ENCODE assay signal across 29 mouse cellular contexts in the genomic region with DNA sequence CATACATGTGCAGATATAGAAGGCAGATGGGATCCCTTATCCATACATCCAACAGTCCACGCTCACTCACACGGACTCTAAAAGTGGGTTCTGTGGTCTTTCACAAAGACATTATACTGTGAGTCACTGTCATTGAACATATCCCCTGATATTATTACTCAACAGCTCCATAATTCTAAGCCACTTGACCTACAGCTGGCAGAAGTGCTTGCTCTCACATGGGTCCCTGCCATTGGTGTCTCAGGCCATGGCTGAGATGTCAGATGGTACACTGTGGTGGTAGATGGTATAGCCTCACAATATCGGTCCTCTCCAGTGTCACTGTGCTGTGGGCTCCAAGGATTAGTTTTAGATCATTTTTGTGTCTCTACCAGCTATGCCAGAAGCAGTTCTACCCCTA. TPM values are rescaled to one million over a fixed set of nuclear protein-coding genes. Genes with fewer than 3 reads are reported as not detected.
DNase-seq lines count a peak whose midpoint lies in the region; ATAC-seq and TF ChIP-seq lines count a peak whose summit lies in the region.
"Had no signal": no experiment of that assay in that cellular context is flagged by ENCODE, and none has a peak within 500 bp of the region (broad histone marks: within the 10 kb centered on the region; RNA-seq: fewer than 3 reads in every experiment).

No protein-coding gene starts in this region.

- no peak overlapping the region for H3K9ac ChIP-seq in intestine, embryonic 14.5 days (ENCODE audit: low read length)
- H3K9ac ChIP-seq in intestine, postnatal 0 days (ENCODE audit: low read depth, low read length): no peak overlapping the region
- H3K9ac ChIP-seq in liver, embryonic 16.5 days (ENCODE audit: low read depth, low read length): no peak overlapping the region
- H3K9ac ChIP-seq in forebrain, embryonic 15.5 days (replicated peaks): no peak overlapping the region
- H3K9ac ChIP-seq: embryonic facial prominence, embryonic 12.5 days; intestine, embryonic 15.5 days; limb, embryonic 15.5 days; midbrain, embryonic 13.5 days; neural tube, embryonic 15.5 days had no signal

- no peak for TF ChIP-seq CTCF in intestine, postnatal 0 days (IDR thresholded peaks at IDR 0.05; ENCODE audit: low read depth)

- 90% methylated on average over 3 of the region's 3 CpGs for WGBS in intestine, embryonic 14.5 days
- 91% methylated on average over 3 of the region's 3 CpGs for WGBS in intestine, postnatal 0 days
- 87% methylated on average over 3 of the region's 3 CpGs for WGBS in liver, embryonic 16.5 days (ENCODE audit: insufficient replicate concordance)
- 78% methylated on average over 3 of the region's 3 CpGs for WGBS in forebrain, embryonic 15.5 days

- no peak overlapping the region for H3K4me2 ChIP-seq in intestine, embryonic 14.5 days (ENCODE audit: low read length)
- H3K4me2 ChIP-seq in intestine, postnatal 0 days (replicated peaks; ENCODE audit: low read depth): no peak overlapping the region
- no peak overlapping the region for H3K4me2 ChIP-seq in liver, embryonic 16.5 days (ENCODE audit: low read depth, low read length)
- H3K4me2 ChIP-seq in forebrain, embryonic 15.5 days (replicated peaks): no peak overlapping the region
- H3K4me2 ChIP-seq: embryonic facial prominence, embryonic 12.5 days; intestine, embryonic 15.5 days; limb, embryonic 15.5 days; midbrain, embryonic 13.5 days; neural tube, embryonic 15.5 days had no signal

- no peak for ATAC-seq in intestine, embryonic 14.5 days (replicated peaks; ENCODE audit: low FRiP score, low TSS enrichment, low read depth)
- no peak for ATAC-seq in intestine, postnatal 0 days
- ATAC-seq in granulocyte monocyte progenitor cell, adult 5-6 weeks (replicated peaks; ENCODE audit: poor library complexity, severe bottlenecking): peak; percentile 73
- no peak for ATAC-seq in liver, embryonic 16.5 days (ENCODE audit: low read depth)
- no peak for ATAC-seq in forebrain, embryonic 15.5 days (replicated peaks)
- ATAC-seq: forebrain, embryonic 14.5 days; hindbrain, embryonic 16.5 days; intestine, embryonic 15.5 days; midbrain, embryonic 13.5 days had no signal

- peaks cover 8% of the 10 kb centered on the region for H3K4me1 ChIP-seq in intestine, embryonic 14.5 days (replicated peaks; ENCODE audit: control insufficient read depth, insufficient read depth, low read length)
- no peaks in the 10 kb centered on the region for H3K4me1 ChIP-seq in intestine, postnatal 0 days (replicated peaks; ENCODE audit: control insufficient read depth, insufficient read depth, low read length)
- peaks cover 61% of the 10 kb centered on the region for H3K4me1 ChIP-seq in liver, embryonic 16.5 days (ENCODE audit: control insufficient read depth, low read depth, low read length)
- peaks cover 4% of the 10 kb centered on the region; the same call in 1 of the 2 replicates for H3K4me1 ChIP-seq in forebrain, embryonic 15.5 days

- 0 out of 2 replicates have a peak, but pooled peaks cover 4% of the 10 kb centered on the region for H3K36me3 ChIP-seq in intestine, embryonic 14.5 days (ENCODE audit: control insufficient read depth, insufficient read depth, low read length)
- no peaks in the 10 kb centered on the region for H3K36me3 ChIP-seq in intestine, postnatal 0 days (ENCODE audit: control insufficient read depth, insufficient read depth)
- H3K36me3 ChIP-seq in liver, embryonic 16.5 days (ENCODE audit: control insufficient read depth, insufficient read depth): peaks cover 4% of the 10 kb centered on the region; the same call in 1 of the 2 replicates
- no peaks in the 10 kb centered on the region for H3K36me3 ChIP-seq in forebrain, embryonic 15.5 days
- H3K36me3 ChIP-seq: embryonic facial prominence, embryonic 12.5 days; intestine, embryonic 15.5 days; limb, embryonic 15.5 days; neural tube, embryonic 15.5 days had no signal

- peak; percentile 47 for DNase-seq in intestine, embryonic 14.5 days (ENCODE audit: low spot score)
- DNase-seq in 416B (ENCODE audit: low read depth): peak; percentile 38
- no peak for DNase-seq in B cell, adult 2 months
- DNase-seq: adrenal gland, adult 8-10 months; cerebellum, adult 9-10 months; embryo, embryonic 11 days; gastrocnemius, postnatal 25 days; kidney, adult 8-10 months; kidney, postnatal 10 days; layer of hippocampus, adult 9-11 months; lung, postnatal 36 days; retina, postnatal 1 day; right cerebral cortex, postnatal 14 days; thymus, adult 18-20 months; thymus, postnatal 36 days had no signal

- H3K4me3 ChIP-seq in intestine, embryonic 14.5 days (ENCODE audit: low read depth, low read length): no peak overlapping the region
- H3K4me3 ChIP-seq in intestine, postnatal 0 days (ENCODE audit: low read depth, low read length): no peak overlapping the region
- H3K4me3 ChIP-seq in liver, embryonic 16.5 days (ENCODE audit: low read depth, low read length): no peak overlapping the region
- no peak overlapping the region for H3K4me3 ChIP-seq in forebrain, embryonic 15.5 days
- H3K4me3 ChIP-seq: embryonic facial prominence, embryonic 12.5 days; intestine, embryonic 15.5 days; limb, embryonic 10.5 days; limb, embryonic 15.5 days; midbrain, embryonic 13.5 days; neural tube, embryonic 15.5 days had no signal

- no peaks in the 10 kb centered on the region for H3K27me3 ChIP-seq in intestine, embryonic 14.5 days (replicated peaks; ENCODE audit: control insufficient read depth, insufficient read depth, low read length)
- H3K27me3 ChIP-seq in intestine, postnatal 0 days (replicated peaks; ENCODE audit: control insufficient read depth, insufficient read depth, low read length): no peaks in the 10 kb centered on the region
- H3K27me3 ChIP-seq in liver, embryonic 16.5 days (ENCODE audit: control insufficient read depth, insufficient read depth, low read depth, low read length): no peaks in the 10 kb centered on the region
- H3K27me3 ChIP-seq in forebrain, embryonic 15.5 days: no peaks in the 10 kb centered on the region
- H3K27me3 ChIP-seq: CH12.LX; embryonic facial prominence, embryonic 12.5 days; intestine, embryonic 15.5 days; limb, embryonic 15.5 days; midbrain, embryonic 13.5 days; neural tube, embryonic 15.5 days had no signal

- no peaks in the 10 kb centered on the region for H3K9me3 ChIP-seq in intestine, embryonic 14.5 days (ENCODE audit: control insufficient read depth, low read length)
- H3K9me3 ChIP-seq in intestine, postnatal 0 days (ENCODE audit: control insufficient read depth): no peaks in the 10 kb centered on the region
- H3K9me3 ChIP-seq in liver, embryonic 16.5 days (replicated peaks; ENCODE audit: control insufficient read depth, low read length): no peaks in the 10 kb centered on the region
- H3K9me3 ChIP-seq in forebrain, embryonic 15.5 days: no peaks in the 10 kb centered on the region
- H3K9me3 ChIP-seq: embryonic facial prominence, embryonic 12.5 days; intestine, embryonic 15.5 days; limb, embryonic 10.5 days; limb, embryonic 15.5 days; midbrain, embryonic 13.5 days; neural tube, embryonic 15.5 days had no signal

- H3K27ac ChIP-seq in intestine, embryonic 14.5 days (ENCODE audit: low read depth): no peak overlapping the region
- no peak overlapping the region for H3K27ac ChIP-seq in intestine, postnatal 0 days (ENCODE audit: low read depth, low read length)
- H3K27ac ChIP-seq in liver, embryonic 16.5 days (ENCODE audit: low read length): peak overlapping the region; percentile 60
- no peak overlapping the region for H3K27ac ChIP-seq in forebrain, embryonic 15.5 days (replicated peaks)
- H3K27ac ChIP-seq: embryonic facial prominence, embryonic 12.5 days; intestine, embryonic 15.5 days; limb, embryonic 10.5 days; limb, embryonic 15.5 days; midbrain, embryonic 13.5 days; neural tube, embryonic 15.5 days had no signal

RNA-seq across cellular contexts. Expression of a gene that starts 41.5 kb away (rescaled TPM):
- polyA plus RNA-seq in intestine, embryonic 14.5 days (2014; fragmentation: Nextera tagmentation; extraction: Ambion mirVana): 2.1 and 2.4 TPM in 2 replicates
- 2.1 and 2.9 TPM in 2 replicates for polyA plus RNA-seq in intestine, postnatal 0 days (2015; fragmentation: Nextera tagmentation; extraction: Ambion mirVana)
- 12.4 and 26.0 TPM in 2 replicates for total RNA-seq in granulocyte monocyte progenitor cell, adult 5-6 weeks (2014; fragmentation: Nextera tagmentation)
- 15.0 and 15.4 TPM in 2 replicates for total RNA-seq in granulocyte monocyte progenitor cell, adult 5-6 weeks (2017)
- 10.8 and 12.8 TPM in 2 replicates for polyA plus RNA-seq in liver, embryonic 16.5 days (2015; fragmentation: Nextera tagmentation; extraction: Ambion mirVana)
- polyA plus RNA-seq in forebrain, embryonic 15.5 days (2015; fragmentation: Nextera tagmentation; extraction: Ambion mirVana): 1.2 and 1.8 TPM in 2 replicates
- total RNA-seq: CH12.LX, ES-E14 had no signal

RNA-seq across cellular contexts. Expression of a gene that starts 42.2 kb away (rescaled TPM):
- polyA plus RNA-seq in intestine, embryonic 14.5 days (2014; fragmentation: Nextera tagmentation; extraction: Ambion mirVana): 24.7 and 27.9 TPM in 2 replicates
- polyA plus RNA-seq in intestine, postnatal 0 days (2015; fragmentation: Nextera tagmentation; extraction: Ambion mirVana): 12.0 and 15.4 TPM in 2 replicates
- total RNA-seq in granulocyte monocyte progenitor cell, adult 5-6 weeks (2014; fragmentation: Nextera tagmentation): 51.0 and 55.5 TPM in 2 replicates
- total RNA-seq in granulocyte monocyte progenitor cell, adult 5-6 weeks (2017): 12.8 and 17.0 TPM in 2 replicates
- 17.5 and 19.8 TPM in 2 replicates for polyA plus RNA-seq in liver, embryonic 16.5 days (2015; fragmentation: Nextera tagmentation; extraction: Ambion mirVana)
- polyA plus RNA-seq in forebrain, embryonic 15.5 days (2015; fragmentation: Nextera tagmentation; extraction: Ambion mirVana): 29.2 and 29.7 TPM in 2 replicates

Comparison
In these comparisons a context has a peak if more than half of its experiments do, and no peak if none do; other contexts are left out.
1. DNase-seq: peak in intestine, embryonic 14.5 days (single experiment) and 416B (single experiment); none in B cell, adult 2 months (0 of 2).